Mouse (Mus musculus): Measurements from ENCODE around the gene Kpna2.
"Not testable (repeated sequence)": the region's sequence is repeated elsewhere in the genome, so short reads cannot be mapped to it uniquely, and the experiment has no call there.

Kpna2 gene

DNA sequence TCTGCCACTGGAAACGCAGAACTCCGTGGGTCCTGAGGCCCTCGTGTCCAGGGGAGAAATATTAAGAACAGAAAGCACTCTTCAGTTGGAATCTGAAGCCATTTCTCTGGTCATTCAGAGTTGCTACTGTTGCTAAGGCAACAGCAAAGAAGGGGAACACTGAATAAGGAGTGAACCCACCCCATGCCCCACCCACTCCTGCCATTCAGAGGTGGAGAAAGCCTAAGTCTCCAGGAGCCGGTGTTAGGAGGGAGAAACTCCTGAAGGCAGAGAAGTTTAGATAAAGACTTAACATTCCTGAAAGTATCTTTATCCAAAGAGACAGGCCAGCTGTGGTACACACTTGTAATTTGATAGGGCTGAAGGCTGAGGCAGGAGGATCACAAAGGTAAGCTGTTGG is 20.0 kb upstream of the Kpna2 start:
- DNase-seq (ENCODE audit: low read depth in 2 of 2, low spot score in 2 of 2), result no peak

- no peak for DNase-seq (ENCODE audit: low read depth in 2 of 2, low spot score in 2 of 2)
Observed at GRCm38 (mm10) chr11:107018606-107019005, 19.3 kb upstream of the Kpna2 start.

DNA sequence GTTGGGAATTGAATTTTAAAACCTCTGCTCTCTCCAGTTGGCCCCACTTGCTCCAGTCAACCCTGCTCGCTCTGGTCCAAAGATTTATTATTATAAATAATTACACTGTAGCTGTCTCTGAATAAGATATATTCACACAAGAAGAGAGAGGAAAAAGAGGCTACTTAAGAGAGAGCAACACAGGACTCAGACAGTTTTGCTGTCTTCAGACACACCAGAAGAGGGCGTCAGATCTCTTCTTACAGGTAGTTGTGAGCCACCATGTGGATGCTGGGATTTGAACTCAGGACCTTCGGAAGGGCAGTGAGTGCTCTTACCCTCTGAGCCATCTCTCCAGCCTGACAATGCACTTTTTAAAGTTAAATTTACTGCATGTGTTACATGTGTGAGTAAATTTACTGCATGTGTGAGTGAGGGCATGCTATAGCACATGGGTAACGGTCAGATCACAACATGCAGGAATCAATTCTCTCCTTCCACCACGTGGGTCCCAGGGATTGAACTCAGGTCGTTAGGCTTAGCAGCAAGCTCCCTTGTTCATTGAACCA is 18.1 kb upstream of the Kpna2 start:
- no peak for DNase-seq (ENCODE audit: low read depth in 2 of 2, low spot score in 2 of 2)

DNA sequence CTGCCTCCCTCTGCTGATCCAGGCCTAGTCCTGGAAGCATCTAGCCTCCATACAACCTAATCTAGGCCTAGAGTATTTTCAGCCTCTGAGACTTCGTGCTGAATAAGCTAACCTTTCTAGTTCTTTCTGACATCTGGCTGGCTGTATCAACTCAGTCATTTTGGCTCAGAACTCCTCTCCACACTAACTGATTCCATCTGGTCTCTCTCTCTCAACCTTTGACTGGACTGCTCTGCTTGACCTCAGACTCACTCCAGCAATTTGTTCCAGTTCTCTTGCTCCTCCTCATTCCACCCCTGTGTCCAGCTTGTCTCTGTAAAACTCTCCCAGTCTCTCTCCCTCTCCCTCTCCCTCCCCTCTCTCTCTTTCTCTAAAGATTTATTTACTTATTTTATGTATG is 17.6 kb upstream of the Kpna2 start:
- no peak for DNase-seq (ENCODE audit: low read depth in 2 of 2, low spot score in 2 of 2)

- DNase-seq (ENCODE audit: low read depth in 2 of 2, low spot score in 2 of 2), result not testable (repeated sequence)
Observed at GRCm38 (mm10) chr11:107015535-107016187, 16.3 kb upstream of the Kpna2 start.

DNA sequence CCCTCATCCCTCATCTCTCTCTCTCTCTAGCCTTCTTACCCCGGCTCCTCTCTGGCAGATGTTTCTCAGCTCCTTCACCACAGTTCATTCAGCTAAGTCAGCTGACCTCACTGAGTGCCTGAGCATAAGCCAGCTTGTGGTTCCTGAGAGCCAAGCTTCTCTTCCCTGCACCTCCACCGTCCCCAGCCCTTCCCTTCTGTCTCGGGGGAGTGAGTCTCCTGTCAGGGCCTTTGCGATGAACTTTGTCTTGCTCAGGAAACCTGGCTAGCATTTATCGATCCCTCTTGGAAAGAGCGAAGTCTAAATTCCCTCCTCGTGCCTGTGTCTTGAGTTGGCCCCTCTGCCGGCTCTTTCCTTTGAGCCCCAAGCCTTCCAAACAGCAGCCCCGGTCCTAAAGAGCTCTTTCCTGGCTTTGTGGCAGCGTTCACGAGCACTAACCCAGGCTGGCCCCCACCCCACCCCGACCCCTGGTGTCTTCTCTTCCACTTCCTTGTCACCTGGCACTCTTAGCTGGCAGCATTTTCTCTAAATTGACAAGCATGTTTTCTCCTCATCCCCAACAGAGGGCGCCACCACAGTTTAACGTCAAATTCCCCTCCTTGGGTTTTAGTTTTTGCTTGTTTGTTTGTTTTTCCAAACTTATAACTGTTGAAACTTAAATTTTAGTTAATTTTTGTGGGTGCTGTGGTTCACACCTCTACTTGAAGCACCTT is 15.4 kb upstream of the Kpna2 start:
- DNase-seq (ENCODE audit: low read depth in 2 of 2, low spot score in 2 of 2), result peak in 1 of 2 experiments; percentile 42

- DNase-seq (ENCODE audit: low read depth in 2 of 2, low spot score in 2 of 2), result no peak
Observed at GRCm38 (mm10) chr11:107014020-107014585, 14.8 kb upstream of the Kpna2 start.

- DNase-seq (ENCODE audit: low read depth in 2 of 2, low spot score in 2 of 2), result peak; percentile 98 to 99
Observed at GRCm38 (mm10) chr11:107012324-107013017, 13.1 kb upstream of the Kpna2 start.

- no peak for DNase-seq (ENCODE audit: low read depth in 2 of 2, low spot score in 2 of 2)
Observed at GRCm38 (mm10) chr11:107011669-107012323, 12.5 kb upstream of the Kpna2 start.

- no peak for DNase-seq (ENCODE audit: low read depth in 2 of 2, low spot score in 2 of 2)
Observed at GRCm38 (mm10) chr11:107011171-107011570, 11.8 kb upstream of the Kpna2 start.

- DNase-seq (ENCODE audit: low read depth in 2 of 2, low spot score in 2 of 2), result no peak
Observed at GRCm38 (mm10) chr11:107010447-107010846, 11.1 kb upstream of the Kpna2 start.

DNA sequence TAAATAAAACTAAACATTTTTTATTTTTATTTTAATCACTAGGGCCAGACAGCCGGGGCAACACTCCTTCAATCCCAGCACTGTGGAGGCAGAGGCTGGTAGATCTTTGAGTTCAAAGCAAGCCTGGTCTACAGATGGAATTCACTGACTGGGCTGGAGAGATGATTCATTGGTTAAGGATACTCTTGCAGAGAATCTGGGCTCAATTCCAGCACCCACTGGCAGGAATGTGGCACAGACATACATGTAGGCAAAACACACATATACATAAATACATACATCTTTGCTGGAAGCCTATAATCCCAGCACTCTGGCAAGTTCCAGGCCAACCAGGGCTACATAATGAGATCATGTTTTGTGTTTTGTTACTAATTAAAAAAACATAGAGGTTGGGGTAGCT is 6.2 kb upstream of the Kpna2 start:
- DNase-seq (ENCODE audit: low read depth in 2 of 2, low spot score in 2 of 2), result no peak

DNA sequence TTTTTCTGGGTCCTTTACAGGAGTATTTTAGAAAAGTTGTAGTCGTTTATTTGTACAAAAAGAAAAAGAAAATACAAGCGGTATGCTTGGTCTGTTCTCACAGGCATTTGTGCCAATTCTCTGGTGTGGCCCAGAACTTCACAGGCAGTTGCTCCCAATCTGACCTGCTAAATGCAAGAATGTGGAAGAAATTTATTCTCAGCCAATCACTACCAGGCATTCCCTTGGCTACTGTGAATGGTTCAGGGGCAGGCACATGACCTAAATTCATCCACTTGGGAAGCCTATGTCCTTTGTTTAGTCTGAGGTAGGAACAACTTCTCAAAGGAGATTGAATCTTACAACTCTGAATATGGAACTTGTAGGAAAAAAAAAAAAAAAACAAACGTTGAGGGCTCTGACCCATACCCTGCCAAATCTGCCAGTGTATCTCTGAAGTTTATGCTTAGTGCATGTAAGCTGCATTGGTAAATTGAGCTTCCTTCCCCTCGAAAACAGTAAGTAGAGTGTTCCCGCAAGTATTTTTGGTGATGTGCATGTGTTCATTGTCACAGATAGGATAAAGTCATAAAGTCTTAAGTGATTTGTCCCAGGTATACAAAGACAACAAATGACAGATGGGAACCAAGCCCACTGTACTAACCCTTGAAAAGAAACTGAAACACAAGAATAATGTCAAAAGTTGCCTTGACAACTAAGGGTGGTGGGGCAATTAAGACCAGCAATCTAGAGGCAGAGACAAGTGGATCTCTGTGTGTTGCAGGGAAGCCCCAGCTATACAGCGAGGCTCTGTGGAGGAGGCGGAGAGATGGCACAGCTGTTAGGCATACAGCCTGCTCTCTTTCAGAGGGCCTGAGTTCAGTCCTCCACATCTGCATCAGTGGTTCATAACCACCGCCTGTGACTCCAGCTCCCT is 2.7 kb upstream of the Kpna2 start:
- DNase-seq (ENCODE audit: low read depth in 2 of 2, low spot score in 2 of 2), result no peak

- no peak for DNase-seq (ENCODE audit: low read depth in 2 of 2, low spot score in 2 of 2)
Observed at GRCm38 (mm10) chr11:106999949-107000513, 690 bp upstream of the Kpna2 start.

GRCm38 (mm10) chr11:106998651-106999150 is 640 bp downstream of the Kpna2 start:
- peak in 1 of 2 experiments; percentile 15 for DNase-seq (ENCODE audit: low read depth in 2 of 2, low spot score in 2 of 2)

DNA sequence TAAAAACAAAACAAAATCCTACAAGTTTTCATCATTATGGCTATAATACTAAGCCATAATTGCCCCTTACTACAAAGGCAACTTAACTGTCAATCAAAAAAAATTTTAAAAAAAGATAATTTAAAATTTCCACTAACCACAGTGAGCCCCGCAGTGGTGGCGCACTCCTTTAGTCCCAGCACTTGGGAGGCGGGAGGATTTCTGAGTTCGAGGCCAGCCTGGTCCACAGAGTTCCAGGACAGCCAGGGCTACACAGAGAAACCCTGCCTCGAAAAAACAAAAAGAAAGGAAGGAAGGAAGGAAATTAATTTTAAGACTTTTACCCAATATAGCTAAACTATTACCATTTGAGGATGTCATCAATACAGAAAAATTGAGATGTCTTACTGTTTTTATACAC is 1.4 kb downstream of the Kpna2 start:
- DNase-seq (ENCODE audit: low read depth in 2 of 2, low spot score in 2 of 2), result no peak

- DNase-seq (ENCODE audit: low read depth in 2 of 2, low spot score in 2 of 2), result not testable (repeated sequence)
Observed at GRCm38 (mm10) chr11:106996492-106996891, 2.8 kb downstream of the Kpna2 start.

- no peak for DNase-seq (ENCODE audit: low read depth in 2 of 2, low spot score in 2 of 2)
Observed at GRCm38 (mm10) chr11:106994246-106995085, 4.9 kb downstream of the Kpna2 start.

GRCm38 (mm10) chr11:106987384-106987783 is 12.0 kb downstream of the Kpna2 start:
- no peak for DNase-seq (ENCODE audit: low read depth in 2 of 2, low spot score in 2 of 2)

All from CD8-positive naive resting alpha-beta T cell, adult 2 months (primary cell).